In genomic region chr4:139382231-139382630, GRCm38 (mm10) we compare ENCODE assay signal across 9 mouse cellular contexts. TPM values are rescaled to one million over a fixed set of nuclear protein-coding genes. Genes with fewer than 3 reads are reported as not detected.
DNase-seq lines count a peak whose midpoint lies in the region; ATAC-seq and TF ChIP-seq lines count a peak whose summit lies in the region.
"Had no signal": no experiment of that assay in that cellular context is flagged by ENCODE, and none has a peak within 500 bp of the region (broad histone marks: within the 10 kb centered on the region; RNA-seq: fewer than 3 reads in every experiment).

No protein-coding gene starts in this region.

- H3K9ac ChIP-seq in hindbrain, embryonic 11.5 days (ENCODE audit: low read depth, low read length), result no peak overlapping the region
- no peak overlapping the region for H3K9ac ChIP-seq in hindbrain, embryonic 16.5 days (ENCODE audit: low read depth, low read length)

- peak overlapping the region; percentile 83 for H3K4me3 ChIP-seq in hindbrain, embryonic 10.5 days
- H3K4me3 ChIP-seq in hindbrain, embryonic 11.5 days (ENCODE audit: low read depth, low read length), result no peak overlapping the region
- peak overlapping the region; percentile 68 for H3K4me3 ChIP-seq in bone marrow, adult 2 months (replicated peaks; ENCODE audit: control insufficient read depth, low read depth, low read length)
- no peak overlapping the region for H3K4me3 ChIP-seq in hindbrain, embryonic 16.5 days (ENCODE audit: low read length)

- no peak for ATAC-seq in hindbrain, embryonic 11.5 days (ENCODE audit: low FRiP score)
- ATAC-seq in hindbrain, embryonic 16.5 days, result no peak
- ATAC-seq in megakaryocyte progenitor cell, adult 5-6 weeks (replicated peaks; ENCODE audit: poor library complexity), result peak; percentile 22
- ATAC-seq: Patski had no signal

- H3K4me2 ChIP-seq in hindbrain, embryonic 11.5 days (replicated peaks; ENCODE audit: low read depth, low read length), result no peak overlapping the region
- peak overlapping the region; percentile 84; the same call in 1 of the 2 replicates for H3K4me2 ChIP-seq in hindbrain, embryonic 16.5 days (ENCODE audit: low read length)

- H3K9me3 ChIP-seq in hindbrain, embryonic 10.5 days, result no peaks in the 10 kb centered on the region
- H3K9me3 ChIP-seq in hindbrain, embryonic 11.5 days (ENCODE audit: control insufficient read depth, low read length), result no peaks in the 10 kb centered on the region
- H3K9me3 ChIP-seq in hindbrain, embryonic 16.5 days (ENCODE audit: control insufficient read depth, low read length), result no peaks in the 10 kb centered on the region

- WGBS in hindbrain, embryonic 10.5 days, result 90% methylated on average over 7 of the region's 7 CpGs
- 82% methylated on average over 7 of the region's 7 CpGs for WGBS in hindbrain, embryonic 11.5 days
- 14% methylated on average over 7 of the region's 7 CpGs for WGBS in bone marrow, adult 2 months
- WGBS in hindbrain, embryonic 16.5 days, result 82% methylated on average over 7 of the region's 7 CpGs

- TF ChIP-seq POLR2A in bone marrow, adult 2 months (IDR thresholded peaks at IDR 0.05; ENCODE audit: borderline replicate concordance, control insufficient read depth, low read depth, low read length), result no peak

- DNase-seq in hindbrain, embryonic 10.5 days (ENCODE audit: low spot score), result no peak
- no peak for DNase-seq in hindbrain, embryonic 11.5 days (ENCODE audit: low spot score)
- no peak for DNase-seq in thymus, postnatal 4 days
- DNase-seq in cerebellum, adult 9-11 months, result no peak
- no peak for DNase-seq in adrenal gland, postnatal 4 days (ENCODE audit: low spot score in 2 of 2)

- peaks cover 28% of the 10 kb centered on the region for H3K4me1 ChIP-seq in hindbrain, embryonic 10.5 days (replicated peaks)
- H3K4me1 ChIP-seq in hindbrain, embryonic 11.5 days (replicated peaks; ENCODE audit: control insufficient read depth, insufficient read depth, low read length), result peaks cover 4% of the 10 kb centered on the region
- peaks cover 4% of the 10 kb centered on the region; the same call in 1 of the 2 replicates for H3K4me1 ChIP-seq in bone marrow, adult 2 months (ENCODE audit: control insufficient read depth, insufficient read depth, low read length)
- peaks cover 18% of the 10 kb centered on the region for H3K4me1 ChIP-seq in hindbrain, embryonic 16.5 days (ENCODE audit: control insufficient read depth, insufficient read depth, low read depth, low read length)

- no peak overlapping the region for H3K27ac ChIP-seq in hindbrain, embryonic 10.5 days
- no peak overlapping the region for H3K27ac ChIP-seq in hindbrain, embryonic 11.5 days (ENCODE audit: low read depth, low read length)
- peak overlapping the region; percentile 24; the same call in 1 of the 2 replicates for H3K27ac ChIP-seq in bone marrow, adult 2 months (ENCODE audit: control insufficient read depth, insufficient read depth, low read depth, low read length, poor library complexity)
- H3K27ac ChIP-seq in hindbrain, embryonic 16.5 days (ENCODE audit: low read depth, low read length), result no peak overlapping the region

- peaks cover 10% of the 10 kb centered on the region for H3K36me3 ChIP-seq in hindbrain, embryonic 10.5 days
- H3K36me3 ChIP-seq in hindbrain, embryonic 11.5 days (ENCODE audit: control insufficient read depth, insufficient read depth, low read length), result no peaks in the 10 kb centered on the region
- no peaks in the 10 kb centered on the region; the same call in 1 of the 2 replicates for H3K36me3 ChIP-seq in hindbrain, embryonic 16.5 days (ENCODE audit: control insufficient read depth, insufficient read depth, low read length)

- no peaks in the 10 kb centered on the region for H3K27me3 ChIP-seq in hindbrain, embryonic 10.5 days (ENCODE audit: insufficient read depth, poor library complexity, severe bottlenecking)
- no peaks in the 10 kb centered on the region for H3K27me3 ChIP-seq in hindbrain, embryonic 11.5 days (ENCODE audit: control insufficient read depth, insufficient read depth, low read length)
- no peaks in the 10 kb centered on the region for H3K27me3 ChIP-seq in hindbrain, embryonic 16.5 days (replicated peaks; ENCODE audit: control insufficient read depth, insufficient read depth, low read length)
- H3K27me3 ChIP-seq: Patski had no signal

- no peak for TF ChIP-seq CTCF in bone marrow, adult 2 months (IDR thresholded peaks at IDR 0.05; ENCODE audit: control insufficient read depth, insufficient read depth, low read length)

RNA-seq across cellular contexts. Expression of gene Ubr4, which starts 29.8 kb away (rescaled TPM):
- 60.7 and 64.3 TPM in 2 replicates for polyA plus RNA-seq in hindbrain, embryonic 10.5 days (2016; fragmentation: Nextera tagmentation; extraction: Ambion mirVana)
- 76.5 and 82.5 TPM in 2 replicates for polyA plus RNA-seq in hindbrain, embryonic 11.5 days (2014; fragmentation: Nextera tagmentation; extraction: Ambion mirVana)
- 31.7 and 52.8 TPM in 2 replicates for polyA plus RNA-seq in bone marrow, adult 2 months (2011; ENCODE audit: insufficient read depth, insufficient read length, low replicate concordance, missing spikeins)
- 82.1 and 84.6 TPM in 2 replicates for polyA plus RNA-seq in hindbrain, embryonic 16.5 days (2015; fragmentation: Nextera tagmentation; extraction: Ambion mirVana)
- total RNA-seq in megakaryocyte progenitor cell, adult 5-6 weeks (2015), result 63.6 and 83.1 TPM in 2 replicates
- total RNA-seq in megakaryocyte progenitor cell, adult 5-6 weeks (2017), result 41.7 and 46.1 TPM in 2 replicates
- total RNA-seq in adrenal gland, postnatal 4 days (2021), result 100 to 1,000 TPM; 114 to 124 TPM

RNA-seq across cellular contexts. Expression of gene Emc1, which starts 29.8 kb away (rescaled TPM):
- 34.9 and 38.3 TPM in 2 replicates for polyA plus RNA-seq in hindbrain, embryonic 10.5 days (2016; fragmentation: Nextera tagmentation; extraction: Ambion mirVana)
- polyA plus RNA-seq in hindbrain, embryonic 11.5 days (2014; fragmentation: Nextera tagmentation; extraction: Ambion mirVana), result 21.6 and 23.5 TPM in 2 replicates
- polyA plus RNA-seq in bone marrow, adult 2 months (2011; ENCODE audit: insufficient read depth, insufficient read length, low replicate concordance, missing spikeins), result 15.4 and 18.7 TPM in 2 replicates
- 45.3 and 49.1 TPM in 2 replicates for polyA plus RNA-seq in hindbrain, embryonic 16.5 days (2015; fragmentation: Nextera tagmentation; extraction: Ambion mirVana)
- total RNA-seq in megakaryocyte progenitor cell, adult 5-6 weeks (2015), result 19.2 and 19.8 TPM in 2 replicates
- 30.3 and 42.6 TPM in 2 replicates for total RNA-seq in megakaryocyte progenitor cell, adult 5-6 weeks (2017)
- 10 to 100 TPM; 53.9 to 58.1 TPM for total RNA-seq in adrenal gland, postnatal 4 days (2021)

RNA-seq across cellular contexts. Expression of gene Mrto4, which starts 29.9 kb away (rescaled TPM):
- polyA plus RNA-seq in hindbrain, embryonic 10.5 days (2016; fragmentation: Nextera tagmentation; extraction: Ambion mirVana), result 148 and 158 TPM in 2 replicates
- 120 and 123 TPM in 2 replicates for polyA plus RNA-seq in hindbrain, embryonic 11.5 days (2014; fragmentation: Nextera tagmentation; extraction: Ambion mirVana)
- 64.0 and 64.4 TPM in 2 replicates for polyA plus RNA-seq in bone marrow, adult 2 months (2011; ENCODE audit: insufficient read depth, insufficient read length, low replicate concordance, missing spikeins)
- polyA plus RNA-seq in hindbrain, embryonic 16.5 days (2015; fragmentation: Nextera tagmentation; extraction: Ambion mirVana), result 82.7 and 84.5 TPM in 2 replicates
- 150 and 154 TPM in 2 replicates for total RNA-seq in megakaryocyte progenitor cell, adult 5-6 weeks (2015)
- total RNA-seq in megakaryocyte progenitor cell, adult 5-6 weeks (2017), result 72.2 and 75.9 TPM in 2 replicates
- total RNA-seq in adrenal gland, postnatal 4 days (2021), result 10 to 100 TPM; 71.0 to 71.8 TPM

Comparison
In these comparisons a context has a peak if more than half of its experiments do, and no peak if none do; other contexts are left out.
1. H3K4me3 ChIP-seq: peak in hindbrain, embryonic 10.5 days (single experiment) and bone marrow, adult 2 months (single experiment); none in hindbrain, embryonic 11.5 days (single experiment) and hindbrain, embryonic 16.5 days (single experiment).